ENCODE assay signal across 15 mouse cellular contexts in the genomic region with DNA sequence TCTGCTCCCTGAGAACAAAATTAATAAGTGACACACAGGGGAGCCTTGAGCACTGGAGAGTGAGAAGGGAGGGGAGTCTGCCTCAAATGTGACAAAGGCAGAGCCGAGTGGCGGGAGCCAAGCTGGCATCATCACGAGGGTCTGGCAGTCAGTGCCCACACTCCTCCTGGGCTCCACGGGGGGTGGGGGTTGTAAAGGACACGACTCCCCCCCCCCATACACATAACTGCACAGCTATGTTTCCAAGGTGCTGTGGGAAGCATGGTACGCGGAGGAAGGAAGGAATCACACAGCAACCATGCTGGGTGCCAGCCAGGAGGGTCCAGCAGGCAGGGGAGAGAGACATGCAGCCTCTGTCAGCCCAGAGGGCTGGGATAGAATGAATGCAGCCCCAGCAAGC.
DNase-seq lines count a peak whose midpoint lies in the region; ATAC-seq and TF ChIP-seq lines count a peak whose summit lies in the region.
"Had no signal": no experiment of that assay in that cellular context is flagged by ENCODE, and none has a peak within 500 bp of the region (broad histone marks: within the 10 kb centered on the region; RNA-seq: fewer than 3 reads in every experiment).

No protein-coding gene starts in this region.

- peak; percentile 78 for DNase-seq in brain, embryonic 14.5 days (ENCODE audit: low read depth)
- peak; percentile 69 to 76 for DNase-seq in cerebellum, adult 18-20 months
- DNase-seq in heart, embryonic 10.5 days (ENCODE audit: low spot score) = no peak
- no peak for DNase-seq in B cell, adult 2 months
- DNase-seq: adrenal gland, adult 8-10 months; heart, postnatal 10 days; kidney, postnatal 14 days; right cerebral cortex, postnatal 25 days; thymus, postnatal 14 days had no signal

- no peaks in the 10 kb centered on the region for H3K36me3 ChIP-seq in forebrain, embryonic 16.5 days (ENCODE audit: control insufficient read depth, insufficient read depth)
- H3K36me3 ChIP-seq in midbrain, embryonic 13.5 days = no peaks in the 10 kb centered on the region
- H3K36me3 ChIP-seq in heart, embryonic 10.5 days = no peaks in the 10 kb centered on the region
- H3K36me3 ChIP-seq: embryonic facial prominence, embryonic 12.5 days; lung, embryonic 15.5 days had no signal

- 23% methylated on average over 7 of the region's 7 CpGs for WGBS in forebrain, embryonic 16.5 days
- WGBS in midbrain, embryonic 13.5 days = 48% methylated on average over 7 of the region's 7 CpGs
- 74% methylated on average over 7 of the region's 7 CpGs for WGBS in heart, embryonic 10.5 days

- ATAC-seq in forebrain, embryonic 16.5 days = peak; percentile 74
- peak; percentile 70 for ATAC-seq in midbrain, embryonic 13.5 days
- ATAC-seq in activated CD4-positive, CD25-positive, alpha-beta regulatory T cell, adult 4 months = no peak
- ATAC-seq: intestine, postnatal 0 days had no signal

- no peaks in the 10 kb centered on the region for H3K27me3 ChIP-seq in forebrain, embryonic 16.5 days (replicated peaks; ENCODE audit: control insufficient read depth, insufficient read depth, low read length)
- H3K27me3 ChIP-seq in midbrain, embryonic 13.5 days = 0 out of 2 replicates have a peak, but pooled peaks cover 5% of the 10 kb centered on the region
- H3K27me3 ChIP-seq in heart, embryonic 10.5 days (ENCODE audit: insufficient read depth, poor library complexity, severe bottlenecking) = 0 out of 2 replicates have a peak, but pooled peaks cover 25% of the 10 kb centered on the region
- H3K27me3 ChIP-seq: embryonic facial prominence, embryonic 12.5 days; lung, embryonic 15.5 days had no signal

- H3K4me1 ChIP-seq in forebrain, embryonic 16.5 days (replicated peaks; ENCODE audit: control insufficient read depth, insufficient read depth, low read length) = peaks cover 14% of the 10 kb centered on the region
- H3K4me1 ChIP-seq in midbrain, embryonic 13.5 days (replicated peaks) = peaks cover 29% of the 10 kb centered on the region
- H3K4me1 ChIP-seq in heart, embryonic 10.5 days = no peaks in the 10 kb centered on the region
- H3K4me1 ChIP-seq: embryonic facial prominence, embryonic 12.5 days; lung, embryonic 15.5 days had no signal

- H3K4me3 ChIP-seq in forebrain, embryonic 16.5 days (replicated peaks; ENCODE audit: low read length) = no peak overlapping the region
- H3K4me3 ChIP-seq in midbrain, embryonic 13.5 days (replicated peaks) = no peak overlapping the region
- no peak overlapping the region for H3K4me3 ChIP-seq in heart, embryonic 10.5 days
- H3K4me3 ChIP-seq: embryonic facial prominence, embryonic 12.5 days; lung, embryonic 15.5 days had no signal

- peak overlapping the region; percentile 12; the same call in 1 of the 2 replicates for H3K9ac ChIP-seq in forebrain, embryonic 16.5 days (replicated peaks; ENCODE audit: low read depth, low read length)
- no peak overlapping the region for H3K9ac ChIP-seq in midbrain, embryonic 13.5 days (replicated peaks)
- H3K9ac ChIP-seq: embryonic facial prominence, embryonic 12.5 days; lung, embryonic 15.5 days had no signal

- no peak for TF ChIP-seq CTCF in brain, embryonic 14.5 days (IDR thresholded peaks at IDR 0.05; ENCODE audit: borderline replicate concordance, extremely low read depth, insufficient read depth, insufficient read length)

- H3K27ac ChIP-seq in forebrain, embryonic 16.5 days (ENCODE audit: low read length) = 0 out of 2 replicates have a peak overlapping the region, but pooled peaks have one; percentile 4
- H3K27ac ChIP-seq in midbrain, embryonic 13.5 days = peak overlapping the region; percentile 66
- H3K27ac ChIP-seq in heart, embryonic 10.5 days = no peak overlapping the region
- H3K27ac ChIP-seq: embryonic facial prominence, embryonic 12.5 days; lung, embryonic 15.5 days had no signal

- 0 out of 2 replicates have a peak overlapping the region, but pooled peaks have one; percentile 5 for H3K4me2 ChIP-seq in forebrain, embryonic 16.5 days (ENCODE audit: low read length)
- no peak overlapping the region for H3K4me2 ChIP-seq in midbrain, embryonic 13.5 days (replicated peaks)
- H3K4me2 ChIP-seq: embryonic facial prominence, embryonic 12.5 days; lung, embryonic 15.5 days had no signal

- H3K9me3 ChIP-seq in forebrain, embryonic 16.5 days (ENCODE audit: control insufficient read depth, low read length) = no peaks in the 10 kb centered on the region
- H3K9me3 ChIP-seq in midbrain, embryonic 13.5 days = no peaks in the 10 kb centered on the region
- no peaks in the 10 kb centered on the region for H3K9me3 ChIP-seq in heart, embryonic 10.5 days
- H3K9me3 ChIP-seq: embryonic facial prominence, embryonic 12.5 days; lung, embryonic 15.5 days had no signal

- TF ChIP-seq POLR2A in brain, embryonic 14.5 days (IDR thresholded peaks at IDR 0.05; ENCODE audit: borderline replicate concordance, extremely low read depth, insufficient read depth, insufficient read length, poor library complexity, severe bottlenecking) = no peak

Comparison
In these comparisons a context has a peak if more than half of its experiments do, and no peak if none do; other contexts are left out.
1. DNase-seq: peak in brain, embryonic 14.5 days (single experiment) and cerebellum, adult 18-20 months (2 of 2); none in heart, embryonic 10.5 days (single experiment) and B cell, adult 2 months (0 of 2).